16 mouse cellular contexts compared by ENCODE assay signal in the genomic region with DNA sequence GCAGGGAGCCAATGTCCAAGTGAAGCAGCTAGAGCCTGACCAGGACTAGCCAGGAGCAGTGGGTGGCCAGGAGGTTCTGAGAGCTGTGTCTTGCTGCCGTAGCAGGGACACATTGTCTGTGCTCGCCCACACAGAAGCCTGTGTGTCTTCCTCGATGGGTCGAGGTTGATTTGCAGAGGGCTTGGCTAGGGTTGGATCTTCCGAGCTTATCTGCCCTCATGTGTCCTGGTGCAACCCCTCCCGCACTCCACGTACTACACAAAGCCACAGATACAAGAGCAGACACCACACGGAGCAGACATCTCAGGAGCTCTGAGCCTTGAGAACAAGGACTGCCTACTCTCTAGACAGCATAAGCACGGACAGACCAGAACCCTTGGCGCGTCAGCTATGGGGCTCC. TPM values are rescaled to one million over a fixed set of nuclear protein-coding genes. Genes with fewer than 3 reads are reported as not detected.
DNase-seq lines count a peak whose midpoint lies in the region; ATAC-seq and TF ChIP-seq lines count a peak whose summit lies in the region.
"Had no signal": no experiment of that assay in that cellular context is flagged by ENCODE, and none has a peak within 500 bp of the region (broad histone marks: within the 10 kb centered on the region; RNA-seq: fewer than 3 reads in every experiment).

No protein-coding gene starts in this region.

- peaks cover 31% of the 10 kb centered on the region for H3K4me1 ChIP-seq in heart, embryonic 11.5 days (ENCODE audit: control insufficient read depth, insufficient read depth, low read length)
- peaks cover 25% of the 10 kb centered on the region for H3K4me1 ChIP-seq in liver, adult 2 months (ENCODE audit: control insufficient read depth, insufficient read depth, low read length)
- peaks cover 20% of the 10 kb centered on the region for H3K4me1 ChIP-seq in liver, embryonic 12.5 days
- H3K4me1 ChIP-seq in heart, embryonic 15.5 days (replicated peaks): peaks cover 33% of the 10 kb centered on the region

- ATAC-seq in heart, embryonic 11.5 days (replicated peaks; ENCODE audit: insufficient number of reproducible peaks, low FRiP score, low TSS enrichment): no peak
- ATAC-seq in liver, embryonic 12.5 days: no peak
- no peak for ATAC-seq in heart, embryonic 15.5 days (replicated peaks; ENCODE audit: insufficient number of reproducible peaks, insufficient read depth, low FRiP score, low read depth)
- ATAC-seq: CD4-positive, CD25-positive, alpha-beta regulatory T cell, adult 4 months; forebrain, embryonic 16.5 days; hindbrain, embryonic 16.5 days had no signal

- H3K36me3 ChIP-seq in heart, embryonic 11.5 days (ENCODE audit: control insufficient read depth, insufficient read depth, low read length): no peaks in the 10 kb centered on the region
- H3K36me3 ChIP-seq in liver, adult 2 months (ENCODE audit: control insufficient read depth, insufficient read depth, low read length): peaks cover 8% of the 10 kb centered on the region
- H3K36me3 ChIP-seq in liver, embryonic 12.5 days: no peaks in the 10 kb centered on the region
- no peaks in the 10 kb centered on the region for H3K36me3 ChIP-seq in heart, embryonic 15.5 days
- H3K36me3 ChIP-seq: midbrain, embryonic 10.5 days had no signal

- no peaks in the 10 kb centered on the region for H3K27me3 ChIP-seq in heart, embryonic 11.5 days (ENCODE audit: control insufficient read depth, insufficient read depth, low read length)
- H3K27me3 ChIP-seq in liver, adult 2 months (ENCODE audit: control insufficient read depth, insufficient read depth, low read length): no peaks in the 10 kb centered on the region
- H3K27me3 ChIP-seq in liver, embryonic 12.5 days (replicated peaks): no peaks in the 10 kb centered on the region
- no peaks in the 10 kb centered on the region for H3K27me3 ChIP-seq in heart, embryonic 15.5 days

- no peak for TF ChIP-seq CTCF in liver, adult 2 months (IDR thresholded peaks at IDR 0.05; ENCODE audit: low read depth, low read length)

- no peak for TF ChIP-seq POLR2A in liver, adult 2 months (IDR thresholded peaks at IDR 0.05; ENCODE audit: extremely low read depth, insufficient read depth, low read length)

- 51% methylated on average over 11 of the region's 11 CpGs for WGBS in heart, embryonic 11.5 days (ENCODE audit: insufficient replicate concordance)
- WGBS in liver, adult 2 months: 70% methylated on average over 11 of the region's 11 CpGs
- 35% methylated on average over 11 of the region's 11 CpGs for WGBS in liver, embryonic 12.5 days (ENCODE audit: insufficient replicate concordance)
- 56% methylated on average over 11 of the region's 11 CpGs for WGBS in heart, embryonic 15.5 days

- H3K27ac ChIP-seq in heart, embryonic 11.5 days (ENCODE audit: low read depth, low read length): 0 out of 2 replicates have a peak overlapping the region, but pooled peaks have one; percentile 3
- H3K27ac ChIP-seq in liver, adult 2 months (replicated peaks; ENCODE audit: insufficient read depth, low read depth, low read length): 0 out of 2 replicates have a peak overlapping the region, but pooled peaks have one; percentile 15
- H3K27ac ChIP-seq in liver, embryonic 12.5 days: no peak overlapping the region
- H3K27ac ChIP-seq in heart, embryonic 15.5 days: peak overlapping the region; percentile 70
- H3K27ac ChIP-seq: midbrain, embryonic 10.5 days had no signal

- H3K4me2 ChIP-seq in heart, embryonic 11.5 days: no peak overlapping the region
- H3K4me2 ChIP-seq in liver, embryonic 12.5 days: no peak overlapping the region
- H3K4me2 ChIP-seq in heart, embryonic 15.5 days: no peak overlapping the region

- H3K4me3 ChIP-seq in heart, embryonic 11.5 days (ENCODE audit: low read depth, low read length): no peak overlapping the region
- H3K4me3 ChIP-seq in liver, adult 2 months (ENCODE audit: insufficient read depth, low read depth, low read length): no peak overlapping the region
- H3K4me3 ChIP-seq in liver, embryonic 12.5 days: no peak overlapping the region
- no peak overlapping the region for H3K4me3 ChIP-seq in heart, embryonic 15.5 days
- H3K4me3 ChIP-seq: left cerebral cortex, adult 2 months; midbrain, embryonic 10.5 days; myocyte had no signal

- DNase-seq in heart, adult 8-10 months (ENCODE audit: low spot score): no peak
- DNase-seq in liver, adult 2 months (ENCODE audit: extremely low read depth, low read depth, low spot score): no peak
- DNase-seq in Muller cell, postnatal 12 days (ENCODE audit: inconsistent ontology term): peak; percentile 36
- DNase-seq in thymus, postnatal 14 days: no peak
- DNase-seq: gastrocnemius, postnatal 25 days; kidney, postnatal 36 days; liver had no signal

- peaks cover 32% of the 10 kb centered on the region for H3K79me2 ChIP-seq in liver, adult 2 months (ENCODE audit: control insufficient read depth, insufficient read depth, low read length)

- H3K9me3 ChIP-seq in heart, embryonic 11.5 days (replicated peaks; ENCODE audit: control insufficient read depth, low read length): no peaks in the 10 kb centered on the region
- H3K9me3 ChIP-seq in liver, embryonic 12.5 days (replicated peaks): no peaks in the 10 kb centered on the region
- no peaks in the 10 kb centered on the region for H3K9me3 ChIP-seq in heart, embryonic 15.5 days (replicated peaks)
- H3K9me3 ChIP-seq: midbrain, embryonic 10.5 days had no signal

- H3K9ac ChIP-seq in heart, embryonic 11.5 days (ENCODE audit: low read depth, low read length): no peak overlapping the region
- H3K9ac ChIP-seq in liver, adult 2 months (ENCODE audit: low read depth, low read length): no peak overlapping the region
- H3K9ac ChIP-seq in liver, embryonic 12.5 days: no peak overlapping the region
- H3K9ac ChIP-seq in heart, embryonic 15.5 days: no peak overlapping the region

RNA-seq across cellular contexts. Expression of a gene that starts 45.5 kb away (rescaled TPM):
- 11.5 and 14.8 TPM in 2 replicates for polyA plus RNA-seq in heart, embryonic 11.5 days (2014; fragmentation: Nextera tagmentation; extraction: Ambion mirVana)
- total RNA-seq in heart, adult 8-10 months (2022): 100 to 1,000 TPM; 241 to 287 (median 262) TPM
- total RNA-seq in liver, adult 2 months (2014; rRNA removed): 41.3 and 59.0 TPM in 2 replicates
- 34.8 and 39.4 TPM in 2 replicates for polyA plus RNA-seq in liver, adult 2 months (2012; rRNA removed)
- 1.3 and 1.9 TPM in 2 replicates for polyA plus RNA-seq in liver, embryonic 12.5 days (2016; fragmentation: Nextera tagmentation; extraction: Ambion mirVana)
- polyA plus RNA-seq in heart, embryonic 15.5 days (2015; fragmentation: Nextera tagmentation; extraction: Ambion mirVana): 7.1 and 8.0 TPM in 2 replicates
